Mouse (Mus musculus) hindbrain, embryonic 11.5 days (tissue): ENCODE measurements around the gene Gm4881. TPM values are rescaled to one million over a fixed set of nuclear protein-coding genes. Genes with fewer than 3 reads are reported as not detected.

Source experiments
- ATAC-seq: fragments of 200-750 bp; cut with Nextera tagmentation; 2 replicates; pipeline ENCODE4 v1.8.0; 2017; ENCODE audit warnings: mild to moderate bottlenecking, moderate TSS enrichment, moderate library complexity; ENCODE audit not compliant: low FRiP score
- DNase-seq: peaks from one replicate; pipeline ENCODE4 v3.0.0-alpha.2; 2015; ENCODE audit warnings: low spot score
- H3K27ac ChIP-seq: fragments of 300-500 bp; sonication (generic); 2 replicates; pipeline ENCODE4 v1.5.1; 2014; ENCODE audit warnings: mild to moderate bottlenecking, low read depth, low read length
- H3K27me3 ChIP-seq: fragments of 300-500 bp; sonication (generic); 2 replicates; pipeline ENCODE4 v1.6.1; 2014; ENCODE audit warnings: mild to moderate bottlenecking, low read length, moderate library complexity, mixed read lengths; ENCODE audit not compliant: control insufficient read depth, insufficient read depth
- H3K36me3 ChIP-seq: fragments of 300-500 bp; sonication (generic); 2 replicates; pipeline ENCODE4 v1.6.1; 2014; ENCODE audit warnings: mild to moderate bottlenecking, low read length, moderate library complexity, mixed read lengths; ENCODE audit not compliant: control insufficient read depth, insufficient read depth
- H3K4me1 ChIP-seq: fragments of 300-500 bp; sonication (generic); replicated peaks from 2 replicates; pipeline ENCODE4 v1.6.1; 2014; ENCODE audit warnings: low read length, mixed read lengths; ENCODE audit not compliant: control insufficient read depth, insufficient read depth
- H3K4me2 ChIP-seq: fragments of 300-500 bp; sonication (generic); replicated peaks from 2 replicates; pipeline ENCODE4 v1.6.1; 2014; ENCODE audit warnings: mild to moderate bottlenecking, low read depth, low read length
- H3K4me3 ChIP-seq: fragments of 300-500 bp; sonication (generic); 2 replicates; pipeline ENCODE4 v1.5.1; 2014; ENCODE audit warnings: low read depth, low read length
- H3K9ac ChIP-seq: fragments of 300-500 bp; sonication (generic); 2 replicates; pipeline ENCODE4 v1.6.1; 2014; ENCODE audit warnings: low read depth, low read length
- H3K9me3 ChIP-seq: fragments of 300-500 bp; sonication (generic); 2 replicates; pipeline ENCODE4 v1.6.1; 2016; ENCODE audit warnings: low read length; ENCODE audit not compliant: control insufficient read depth
- WGBS: fragments of 180-500 bp; shearing (Covaris S2); extraction: QIAGEN DNeasy Blood & Tissue Kit; methylation state at CpG from one replicate; pipeline ENCODE4 v1.1.7; 2014; 5-methylcytosine and 5-hydroxymethylcytosine counted together
- polyA plus RNA-seq: library from polyadenylated mRNA; unstranded; fragments of >200 nt; fragmentation: Nextera tagmentation; extraction: Ambion mirVana; gene quantifications from 2 replicates; pipeline ENCODE4 v1.2.1, GENCODE M21; 2014

Gm4881 gene
- polyA plus RNA-seq, 1 experiment from 2014 or later: 6.1 TPM

DNA sequence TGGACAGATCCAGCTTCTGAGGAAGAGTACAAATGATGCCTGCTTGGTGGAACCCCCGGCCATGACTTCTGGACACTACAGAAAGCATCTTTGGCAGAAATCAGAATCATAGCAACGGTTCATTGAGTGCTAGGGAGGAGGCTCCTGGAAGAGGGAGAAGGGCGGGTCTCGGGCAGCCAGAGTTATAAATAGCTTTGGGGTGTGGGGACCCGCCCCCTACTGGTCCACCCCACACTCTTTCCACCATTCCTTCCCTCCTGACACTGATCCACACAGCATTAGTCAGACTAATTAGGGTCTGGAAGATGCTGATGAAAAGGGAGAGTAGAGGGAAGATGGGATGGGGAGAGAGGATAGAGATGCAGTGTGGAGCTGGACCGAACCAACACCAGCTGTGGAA is 37.7 kb downstream of the Gm4881 start:
- ATAC-seq (no peak), DNase-seq (no peak)
- WGBS: 48% methylated on average over 6 of the region's 6 CpGs
- Histone ChIP-seq H3K4me3 (no peak overlapping the region), H3K9me3 (no peaks in the 10 kb centered on the region), H3K4me1 (no peaks in the 10 kb centered on the region; the same call in 1 of the 2 replicates), H3K9ac (no peak overlapping the region), H3K27me3 (no peaks in the 10 kb centered on the region), H3K36me3 (no peaks in the 10 kb centered on the region), H3K4me2 (no peak overlapping the region), H3K27ac (no peak overlapping the region)

DNA sequence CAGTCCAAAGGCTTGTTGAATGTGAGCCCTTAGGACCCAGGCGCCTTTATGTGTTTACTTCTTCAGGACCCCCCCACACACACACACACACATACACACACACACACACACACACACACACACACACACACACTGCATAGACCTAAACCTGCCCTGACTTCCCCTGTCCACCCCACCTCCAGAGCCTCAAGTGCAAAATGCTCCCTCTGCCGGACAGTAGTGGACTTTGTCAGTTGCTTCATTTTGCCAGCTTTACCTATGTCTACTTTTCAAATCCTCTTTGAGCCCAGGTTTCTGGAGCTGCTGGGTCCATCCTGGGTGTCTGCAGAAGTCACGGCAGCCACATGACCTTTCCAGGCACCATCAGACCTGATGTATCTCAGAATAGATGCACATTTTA is 39.4 kb downstream of the Gm4881 start:
- H3K4me2 ChIP-seq: peak overlapping the region; percentile 61
- H3K9me3 ChIP-seq: no peaks in the 10 kb centered on the region
- H3K36me3 ChIP-seq: no peaks in the 10 kb centered on the region
- peak overlapping the region; percentile 77; the same call in 1 of the 2 replicates for H3K9ac ChIP-seq
- ATAC-seq (peak; percentile 26; the same call in 1 of the 2 replicates), DNase-seq (peak; percentile 79)
- peak overlapping the region; percentile 68; the same call in 1 of the 2 replicates for H3K4me3 ChIP-seq
- no peaks in the 10 kb centered on the region for H3K27me3 ChIP-seq
- 18% methylated on average over 3 of the region's 3 CpGs for WGBS
- no peak overlapping the region for H3K27ac ChIP-seq
- no peaks in the 10 kb centered on the region; the same call in 1 of the 2 replicates for H3K4me1 ChIP-seq

DNA sequence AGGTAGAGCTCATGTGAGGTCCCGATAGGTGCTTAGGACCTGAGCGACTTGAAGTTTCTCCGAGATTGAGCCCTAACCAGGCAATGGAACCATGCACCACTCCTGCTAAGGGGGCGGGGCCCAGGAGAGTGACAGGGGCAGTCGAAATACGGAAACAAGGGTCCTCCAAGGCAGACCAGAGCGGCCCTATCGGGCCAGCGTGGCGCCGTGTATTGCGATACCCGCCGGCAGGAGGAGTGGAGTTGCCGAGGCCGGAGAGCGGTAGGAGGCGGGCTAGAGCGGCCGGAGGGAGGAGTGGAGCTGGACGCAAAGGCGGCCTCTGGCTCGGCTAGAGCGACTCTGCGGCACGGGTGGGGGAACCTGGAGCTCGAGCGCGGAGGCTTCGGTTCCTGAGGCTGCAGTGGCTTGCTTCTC is 40.2 kb downstream of the Gm4881 start:
- WGBS: under 1% methylated on average over 30 of the region's 30 CpGs
- Histone ChIP-seq H3K27me3 (no peaks in the 10 kb centered on the region), H3K4me3 (peak overlapping the region; percentile 68), H3K4me1 (no peaks in the 10 kb centered on the region; the same call in 1 of the 2 replicates), H3K4me2 (peak overlapping the region; percentile 61), H3K9ac (peak overlapping the region; percentile 77), H3K27ac (peak overlapping the region; percentile 60; the same call in 1 of the 2 replicates), H3K36me3 (no peaks in the 10 kb centered on the region), H3K9me3 (no peaks in the 10 kb centered on the region)
- ATAC-seq: peak; percentile 96
- DNase-seq: peak; percentile 97

DNA sequence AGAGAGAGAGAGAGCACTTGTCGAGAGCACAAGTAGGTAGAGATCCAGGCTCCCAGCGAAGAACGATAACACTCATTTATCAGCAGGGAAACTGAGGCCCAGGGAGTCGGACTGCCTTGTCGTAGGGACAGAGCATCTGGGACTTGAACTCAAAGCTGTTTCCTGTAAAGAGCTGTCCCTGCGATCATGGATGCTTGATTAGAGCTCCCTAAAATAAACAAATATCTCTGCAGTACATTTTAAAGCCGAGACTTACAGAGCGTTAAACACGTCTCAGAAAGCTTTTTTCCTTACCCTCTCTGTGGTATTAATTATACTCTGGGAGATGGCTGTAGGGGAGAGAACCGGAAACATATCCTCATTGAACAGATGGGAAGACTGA is 40.9 kb downstream of the Gm4881 start:
- H3K9ac ChIP-seq: peak overlapping the region; percentile 75
- 46% methylated on average over 10 of the region's 10 CpGs for WGBS

DNA sequence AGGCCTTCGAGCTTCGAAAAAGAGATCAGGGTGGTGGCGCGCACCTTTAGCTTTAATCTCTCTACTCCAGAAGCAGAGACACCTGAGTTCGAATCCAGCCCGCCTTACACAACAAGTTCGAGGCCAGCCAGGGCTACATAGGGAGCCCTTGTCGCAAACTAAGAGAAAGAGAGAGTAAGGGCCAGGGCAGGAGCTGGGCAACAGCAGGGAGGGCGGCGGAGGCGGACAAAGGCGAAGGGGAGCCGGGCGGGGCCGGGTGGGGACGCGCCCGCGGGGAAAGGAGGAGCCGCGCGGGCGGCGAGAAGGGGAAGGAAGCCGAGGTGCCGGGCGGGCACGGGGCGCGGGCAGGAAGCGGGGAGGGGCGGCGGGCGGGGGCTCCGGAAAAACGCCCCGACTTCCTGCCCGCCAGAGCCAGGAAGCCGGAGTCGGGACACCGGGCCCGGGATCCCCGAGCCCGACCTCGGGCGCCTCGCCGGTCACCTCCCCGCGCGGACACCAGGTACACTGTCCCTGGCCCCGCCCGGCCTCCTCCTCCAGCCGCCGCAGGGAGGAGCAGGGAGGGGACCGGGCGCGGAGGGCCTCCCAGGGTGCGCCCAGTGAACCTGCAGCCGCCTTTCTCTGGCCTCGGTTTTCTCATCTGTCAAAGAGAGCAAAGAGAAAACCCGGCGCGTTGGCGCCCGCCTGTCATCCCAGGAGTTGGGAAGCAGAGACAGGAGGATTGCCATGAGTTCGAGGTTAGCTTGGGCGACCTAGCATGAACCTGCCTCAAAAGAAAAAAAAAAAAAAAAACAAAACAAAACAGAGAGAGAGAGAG is 41.5 kb downstream of the Gm4881 start, which contains the start of gene Arhgef1:
Arhgef1 (plus strand) TSS at position 283 of the 814 bp plus-strand sequence.
- ATAC-seq (no peak), DNase-seq (peak; percentile 60)
- H3K4me1 ChIP-seq: no peaks in the 10 kb centered on the region; the same call in 1 of the 2 replicates
- H3K27ac ChIP-seq: peak within 1 kb of the TSS; percentile 70
- H3K9me3 ChIP-seq: no peaks in the 10 kb centered on the region
- H3K27me3 ChIP-seq: no peaks in the 10 kb centered on the region
- no peaks in the 10 kb centered on the region for H3K36me3 ChIP-seq
- WGBS: 6% methylated on average over 56 of the region's 68 CpGs
- peak within 1 kb of the TSS; percentile 68 for H3K4me3 ChIP-seq
- peak within 1 kb of the TSS; percentile 75 for H3K9ac ChIP-seq
- peak within 1 kb of the TSS; percentile 61 for H3K4me2 ChIP-seq

More for the DNA sequence above, 40.9 kb downstream of the Gm4881 start:
- Histone ChIP-seq H3K4me1 (no peaks in the 10 kb centered on the region; the same call in 1 of the 2 replicates), H3K36me3 (no peaks in the 10 kb centered on the region), H3K9me3 (no peaks in the 10 kb centered on the region), H3K27ac (no peak overlapping the region), H3K27me3 (no peaks in the 10 kb centered on the region), H3K4me3 (peak overlapping the region; percentile 68), H3K4me2 (peak overlapping the region; percentile 61)
- no peak for ATAC-seq
- DNase-seq: no peak

DNA sequence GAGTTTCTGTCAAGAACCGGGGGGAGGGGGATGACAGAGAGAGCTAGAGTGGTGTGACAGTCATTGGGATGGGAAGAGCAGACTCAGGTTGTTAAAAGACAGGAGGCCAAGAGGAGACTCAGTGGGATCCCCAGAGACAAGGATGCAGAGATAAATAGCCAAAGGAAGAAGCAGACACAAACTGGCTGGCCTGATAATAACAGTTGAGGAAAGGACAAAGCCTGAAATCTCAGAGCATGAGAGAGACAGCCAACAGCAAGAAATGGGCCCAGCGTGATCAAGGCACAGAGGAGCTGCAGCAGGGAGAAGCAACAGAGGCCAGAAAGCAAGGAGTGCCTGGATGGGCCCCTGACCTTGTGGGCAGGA is 42.0 kb downstream of the Gm4881 start:
- Histone ChIP-seq H3K36me3 (no peaks in the 10 kb centered on the region), H3K27me3 (no peaks in the 10 kb centered on the region), H3K4me2 (peak overlapping the region; percentile 61; the same call in 1 of the 2 replicates), H3K9me3 (no peaks in the 10 kb centered on the region), H3K27ac (peak overlapping the region; percentile 70), H3K9ac (peak overlapping the region; percentile 75; the same call in 1 of the 2 replicates), H3K4me3 (peak overlapping the region; percentile 68), H3K4me1 (no peaks in the 10 kb centered on the region)
- no peak for ATAC-seq
- 51% methylated on average over 2 of the region's 2 CpGs for WGBS
- no peak for DNase-seq

DNA sequence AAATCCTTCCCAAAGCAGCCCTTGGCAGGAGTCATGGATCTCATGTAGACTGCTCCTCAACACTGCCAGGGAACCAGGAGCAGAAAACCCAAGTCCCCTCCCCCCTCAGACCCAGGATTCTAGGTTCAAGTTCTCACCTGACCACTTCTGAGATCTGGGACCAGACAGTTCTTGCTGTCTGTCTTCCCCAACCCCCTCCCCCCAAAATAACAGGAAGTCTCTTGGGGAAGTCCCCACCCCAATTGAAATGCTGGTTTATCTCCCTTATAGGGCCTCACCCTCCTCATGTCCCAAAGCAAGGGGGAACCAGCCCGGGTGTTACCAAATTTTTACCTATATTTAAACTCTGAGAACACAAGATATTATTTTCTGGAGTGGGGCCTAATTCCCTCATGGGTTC is 42.5 kb downstream of the Gm4881 start:
- H3K4me3 ChIP-seq: no peak overlapping the region
- H3K4me2 ChIP-seq: no peak overlapping the region
- no peaks in the 10 kb centered on the region for H3K27me3 ChIP-seq
- H3K9ac ChIP-seq: no peak overlapping the region; the same call in 1 of the 2 replicates
- no peak for ATAC-seq
- H3K4me1 ChIP-seq: no peaks in the 10 kb centered on the region
- no peak overlapping the region for H3K27ac ChIP-seq
- DNase-seq: no peak
- H3K9me3 ChIP-seq: no peaks in the 10 kb centered on the region
- 79% methylated on average over 1 of the region's 1 CpGs for WGBS
- no peaks in the 10 kb centered on the region for H3K36me3 ChIP-seq

DNA sequence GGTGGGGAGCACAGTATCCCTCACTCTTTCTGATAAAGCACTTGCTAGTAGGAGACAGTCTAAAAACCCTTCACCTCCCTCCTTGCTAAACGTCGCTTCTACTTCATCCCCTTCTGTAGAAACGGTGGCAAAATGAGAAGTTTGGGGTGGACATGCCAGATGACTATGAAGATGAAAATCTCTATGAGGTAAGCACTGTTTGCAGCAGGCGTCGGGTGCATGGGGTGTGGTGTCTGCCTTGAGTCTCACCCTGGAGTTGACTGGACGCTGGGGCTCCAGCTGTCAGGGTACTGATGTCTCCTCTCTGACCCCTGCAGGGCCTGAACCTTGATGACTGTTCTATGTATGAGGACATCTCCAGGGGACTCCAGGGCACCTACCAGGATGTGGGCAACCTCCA is 43.2 kb downstream of the Gm4881 start:
- H3K27ac ChIP-seq: no peak overlapping the region
- DNase-seq: no peak
- no peak overlapping the region for H3K4me3 ChIP-seq
- H3K4me1 ChIP-seq: no peaks in the 10 kb centered on the region
- H3K9me3 ChIP-seq: no peaks in the 10 kb centered on the region
- no peak for ATAC-seq
- no peaks in the 10 kb centered on the region for H3K36me3 ChIP-seq
- H3K9ac ChIP-seq: no peak overlapping the region
- H3K4me2 ChIP-seq: no peak overlapping the region
- 77% methylated on average over 6 of the region's 6 CpGs for WGBS
- H3K27me3 ChIP-seq: no peaks in the 10 kb centered on the region

DNA sequence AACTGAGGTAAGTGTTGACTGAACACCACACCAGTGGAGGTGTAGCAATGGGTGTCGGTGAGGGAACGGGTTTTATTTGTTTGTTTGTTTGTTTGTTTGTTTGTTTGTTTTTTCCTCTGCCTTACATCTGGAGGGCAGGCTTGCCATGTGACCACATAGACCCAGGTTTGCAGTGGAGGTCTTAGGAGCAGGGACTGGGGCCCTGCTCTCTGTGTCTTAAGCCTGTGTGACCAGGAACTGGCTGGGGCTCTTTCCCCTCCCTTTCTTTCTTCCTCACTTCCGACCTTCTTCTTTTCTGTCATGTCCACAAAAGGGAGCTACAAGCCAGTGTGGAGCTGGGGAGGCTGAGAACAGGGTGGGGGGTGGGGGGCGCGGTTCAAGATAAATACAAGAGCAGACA is 46.3 kb downstream of the Gm4881 start:
- Histone ChIP-seq H3K4me1 (no peaks in the 10 kb centered on the region), H3K36me3 (no peaks in the 10 kb centered on the region), H3K9me3 (no peaks in the 10 kb centered on the region), H3K27me3 (no peaks in the 10 kb centered on the region), H3K9ac (no peak overlapping the region), H3K4me3 (no peak overlapping the region), H3K4me2 (no peak overlapping the region), H3K27ac (no peak overlapping the region)
- ATAC-seq: no peak
- WGBS: 70% methylated on average over 5 of the region's 5 CpGs
- DNase-seq: no peak
